Mouse (Mus musculus): Measurements from ENCODE around the gene Pebp1.

- TF ChIP-seq EP300 (IDR thresholded peaks at IDR 0.05) (no peak), CTCF (IDR thresholded peaks at IDR 0.05) (no peak)
These were observed 5.1 kb upstream of the Pebp1 start for GRCm38 (mm10) chr5:117292547-117292946.

Measured in lung, postnatal 0 days (tissue).